7 mouse cellular contexts compared by ENCODE assay signal in genomic region chr17:6782611-6783005, GRCm38 (mm10). TPM values are rescaled to one million over a fixed set of nuclear protein-coding genes. Genes with fewer than 3 reads are reported as not detected.
DNase-seq lines count a peak whose midpoint lies in the region; ATAC-seq lines count a peak whose summit lies in the region.

Gene Ezr, minus strand, starts transcription at chr17:6782784.

- peak; percentile 93 for DNase-seq in adrenal gland, adult 2 months
- peak; percentile 88 for DNase-seq in embryo, embryonic 10.5 days (ENCODE audit: low spot score)
- DNase-seq in gastrocnemius, postnatal 14 days: peak; percentile 88
- DNase-seq in left cerebral cortex, postnatal 25 days (ENCODE audit: low spot score in 2 of 2): peak; percentile 64 to 72
- DNase-seq in mesoderm, embryonic 11.5 days (ENCODE audit: low read depth, low spot score): peak; percentile 88
- DNase-seq in right cerebral cortex, postnatal 4 days: peak; percentile 71

- intact Hi-C loops in gastrocnemius, postnatal 14 days (cut with DNase I; ENCODE audit: low total_unique reads): loop anchor here (10.0 kb wide), 1 partner anchor 112 kb away; no protein-coding TSS in a partner anchor
- intact Hi-C loops in left cerebral cortex, postnatal 25 days (cut with DNase I): loop anchor here (2.0 to 5.0 kb wide), 3 partner anchors 44 to 110 kb away; no protein-coding TSS in a partner anchor

- peak; percentile 60 for ATAC-seq in inflammation-experienced regulatory T-cells, adult 6 months

RNA-seq across cellular contexts. Expression of gene Ezr, which starts in this region (rescaled TPM):
- 10 to 100 TPM; 23.2 to 27.3 TPM for total RNA-seq in adrenal gland, adult 2 months (2021)
- 5.6 and 6.2 TPM in 2 replicates for polyA plus RNA-seq in adrenal gland, adult 2 months (2012; rRNA removed)
- 10 to 100 TPM; 10.3 to 16.5 TPM for total RNA-seq in gastrocnemius, postnatal 14 days (2021)
- polyA plus RNA-seq in inflammation-experienced regulatory T-cells, adult 6 months (2017; shearing (Covaris generic)): 100 to 1,000 TPM; 111 to 138 (median 117) TPM
- 10 to 100 TPM; 44.7 to 55.6 TPM for total RNA-seq in left cerebral cortex, postnatal 25 days (2021)

Comparison
In these comparisons a context has a peak if more than half of its experiments do, and no peak if none do; other contexts are left out.
1. Peak in every context shown above with its lines: DNase-seq and ATAC-seq.
2. RNA of gene Ezr (polyA plus RNA-seq): 111 to 138 TPM in inflammation-experienced regulatory T-cells, adult 6 months; 5.6 to 6.2 TPM in adrenal gland, adult 2 months; every median in the first group is over 10 times any median in the second.